Comparison of ENCODE assay signal across 25 mouse cellular contexts in the genomic region with DNA sequence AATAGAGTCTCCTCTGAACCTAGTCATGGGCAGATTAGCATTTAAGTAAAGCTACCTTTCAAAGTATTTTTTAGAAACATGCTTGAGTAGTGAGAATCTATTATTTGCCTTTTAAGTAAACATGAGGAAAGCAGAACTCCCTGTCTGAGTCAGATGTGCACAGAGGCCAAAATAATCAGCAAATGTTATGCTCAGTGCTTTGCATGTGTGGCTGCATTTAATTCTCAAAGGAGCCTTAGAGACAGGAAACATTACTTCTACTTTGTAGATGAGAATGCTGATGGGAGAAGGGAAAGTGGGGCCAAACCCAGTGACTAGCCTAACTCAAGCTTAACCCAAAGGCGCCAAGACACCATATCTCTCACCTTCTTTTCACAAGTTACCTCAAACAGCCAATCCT.
"Had no signal": no experiment of that assay in that cellular context is flagged by ENCODE, and none has a peak within 500 bp of the region (broad histone marks: within the 10 kb centered on the region; RNA-seq: fewer than 3 reads in every experiment).

No protein-coding gene starts in this region.

- H3K27ac ChIP-seq: embryonic facial prominence, embryonic 10.5 days; embryonic facial prominence, embryonic 12.5 days; embryonic facial prominence, embryonic 13.5 days; embryonic facial prominence, embryonic 15.5 days; forebrain, embryonic 10.5 days; forebrain, embryonic 12.5 days; forebrain, embryonic 13.5 days; forebrain, embryonic 15.5 days; gastrocnemius, adult 2 months; heart, adult 2 months had no signal

- H3K9me3 ChIP-seq: embryonic facial prominence, embryonic 10.5 days; embryonic facial prominence, embryonic 12.5 days; embryonic facial prominence, embryonic 13.5 days; embryonic facial prominence, embryonic 15.5 days; forebrain, embryonic 10.5 days; forebrain, embryonic 12.5 days; forebrain, embryonic 13.5 days; forebrain, embryonic 15.5 days had no signal

- H3K4me2 ChIP-seq: embryonic facial prominence, embryonic 12.5 days; embryonic facial prominence, embryonic 13.5 days; embryonic facial prominence, embryonic 15.5 days; forebrain, embryonic 12.5 days; forebrain, embryonic 13.5 days; forebrain, embryonic 15.5 days had no signal

- DNase-seq: cerebellum, adult 9-10 months; cerebellum, adult 9-11 months; cerebellum, postnatal 10 days; cerebellum, postnatal 14 days; cerebellum, postnatal 25 days; cerebellum, postnatal 36 days; embryo, embryonic 11 days; forebrain, postnatal 0 days; gastrocnemius, adult 2 months; gastrocnemius, postnatal 10 days; gastrocnemius, postnatal 14 days; gastrocnemius, postnatal 25 days; gastrocnemius, postnatal 36 days; heart, adult 11 months; heart, adult 18-20 months; heart, adult 2 months had no signal

- H3K36me3 ChIP-seq: embryonic facial prominence, embryonic 10.5 days; embryonic facial prominence, embryonic 12.5 days; embryonic facial prominence, embryonic 13.5 days; embryonic facial prominence, embryonic 15.5 days; forebrain, embryonic 10.5 days; forebrain, embryonic 12.5 days; forebrain, embryonic 15.5 days had no signal

- H3K4me3 ChIP-seq: embryonic facial prominence, embryonic 10.5 days; embryonic facial prominence, embryonic 12.5 days; embryonic facial prominence, embryonic 13.5 days; embryonic facial prominence, embryonic 15.5 days; erythroblast, embryonic 14.5 days; forebrain, embryonic 10.5 days; forebrain, embryonic 12.5 days; forebrain, embryonic 13.5 days; forebrain, embryonic 15.5 days; gastrocnemius, adult 2 months; heart, adult 2 months had no signal

- H3K4me1 ChIP-seq: embryonic facial prominence, embryonic 10.5 days; embryonic facial prominence, embryonic 12.5 days; embryonic facial prominence, embryonic 13.5 days; embryonic facial prominence, embryonic 15.5 days; forebrain, embryonic 10.5 days; forebrain, embryonic 12.5 days; forebrain, embryonic 13.5 days; forebrain, embryonic 15.5 days had no signal

- H3K27me3 ChIP-seq: embryonic facial prominence, embryonic 12.5 days; embryonic facial prominence, embryonic 13.5 days; embryonic facial prominence, embryonic 15.5 days; forebrain, embryonic 12.5 days; forebrain, embryonic 13.5 days; forebrain, embryonic 15.5 days had no signal

- H3K9ac ChIP-seq: embryonic facial prominence, embryonic 12.5 days; embryonic facial prominence, embryonic 13.5 days; embryonic facial prominence, embryonic 15.5 days; forebrain, embryonic 12.5 days; forebrain, embryonic 13.5 days; forebrain, embryonic 15.5 days; forebrain, postnatal 0 days had no signal
